Mouse (Mus musculus) bone marrow macrophage, adult 2 months (primary cell): ENCODE measurements around the gene Pla2g5.

Experiments
- CTCF ChIP-seq: IDR thresholded peaks from 2 replicates; pipeline ENCODE4 v1.5.1; 2012; ENCODE audit warnings: low read depth, mild to moderate bottlenecking, low read length, moderate library complexity
- POLR2A ChIP-seq: IDR thresholded peaks from 2 replicates; pipeline ENCODE4 v1.6.1; 2012; ENCODE audit warnings: mild to moderate bottlenecking, low read depth, low read length, borderline replicate concordance

GRCm38 (mm10) chr4:138866413-138866812 is 3.1 kb upstream of the Pla2g5 start:
- TF ChIP-seq POLR2A: no peak
- peak; percentile 56 for TF ChIP-seq CTCF
